Mouse (Mus musculus) bone marrow macrophage, adult 2 months (primary cell): ENCODE data around the gene Gm17087. TPM values are rescaled to one million over a fixed set of nuclear protein-coding genes. Genes with fewer than 3 reads are reported as not detected.

Experiments used
- H3K27ac ChIP-seq: 2 replicates; pipeline ENCODE4 v1.5.1; 2012; ENCODE audit warnings: low read depth, low read length; ENCODE audit not compliant: insufficient read depth
- H3K4me1 ChIP-seq: 2 replicates; pipeline ENCODE4 v1.6.1; 2012; ENCODE audit warnings: low read length; ENCODE audit not compliant: control insufficient read depth, insufficient read depth
- H3K4me3 ChIP-seq: 2 replicates; pipeline ENCODE4 v1.5.1; 2012; ENCODE audit warnings: mild to moderate bottlenecking, low read length, moderate library complexity; ENCODE audit not compliant: insufficient read depth
- CTCF ChIP-seq: IDR thresholded peaks from 2 replicates; pipeline ENCODE4 v1.5.1; 2012; ENCODE audit warnings: low read depth, mild to moderate bottlenecking, low read length, moderate library complexity
- POLR2A ChIP-seq: IDR thresholded peaks from 2 replicates; pipeline ENCODE4 v1.6.1; 2012; ENCODE audit warnings: mild to moderate bottlenecking, low read depth, low read length, borderline replicate concordance
- polyA plus RNA-seq: library from polyadenylated mRNA; stranded (reverse); fragments of >200 nt; gene quantifications from 2 replicates; pipeline ENCODE4 v1.2.4, GENCODE M21; 2012; ENCODE audit not compliant: missing spikeins, insufficient read depth, insufficient read length

Gm17087 gene
- polyA plus RNA-seq, 1 experiment = 2.4 TPM

DNA sequence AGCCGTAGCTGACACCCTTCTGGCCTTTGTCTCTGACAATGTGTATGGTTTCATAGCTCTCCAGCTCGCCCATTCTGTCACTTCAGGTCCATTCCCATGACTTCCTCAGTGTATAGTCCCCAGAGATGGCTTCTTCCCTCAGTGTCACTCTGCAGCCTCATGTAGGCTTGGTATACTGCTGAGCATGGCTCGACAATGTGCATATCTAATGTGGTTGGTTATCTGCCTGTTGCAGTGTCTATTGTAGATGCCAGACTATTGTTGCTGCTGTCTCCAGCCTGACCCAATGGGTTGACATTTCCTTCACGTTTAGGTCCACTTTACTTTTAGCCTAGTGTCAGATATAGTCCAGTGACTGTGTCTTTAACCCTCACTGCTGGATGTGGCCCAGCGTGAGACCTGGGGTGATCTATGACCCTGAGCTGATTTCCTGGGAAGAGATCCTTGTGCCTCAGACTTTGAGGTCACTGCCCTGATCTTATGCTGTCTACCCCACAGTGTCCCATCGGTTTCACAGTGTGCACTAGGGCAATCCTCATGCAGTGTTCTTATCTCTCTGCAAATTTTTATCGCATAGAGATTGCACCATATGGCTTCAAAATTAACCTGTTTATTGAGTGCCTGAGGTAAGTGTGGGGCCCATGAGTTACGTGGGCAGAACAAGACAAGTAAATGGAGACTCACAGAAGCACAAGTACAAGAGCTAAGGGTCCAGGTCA, 7.0 kb upstream of the Gm17087 start:
- TF ChIP-seq CTCF = no peak
- TF ChIP-seq POLR2A = no peak
- no peak overlapping the region for H3K27ac ChIP-seq
- H3K4me1 ChIP-seq = no peaks in the 10 kb centered on the region
- H3K4me3 ChIP-seq = no peak overlapping the region

DNA sequence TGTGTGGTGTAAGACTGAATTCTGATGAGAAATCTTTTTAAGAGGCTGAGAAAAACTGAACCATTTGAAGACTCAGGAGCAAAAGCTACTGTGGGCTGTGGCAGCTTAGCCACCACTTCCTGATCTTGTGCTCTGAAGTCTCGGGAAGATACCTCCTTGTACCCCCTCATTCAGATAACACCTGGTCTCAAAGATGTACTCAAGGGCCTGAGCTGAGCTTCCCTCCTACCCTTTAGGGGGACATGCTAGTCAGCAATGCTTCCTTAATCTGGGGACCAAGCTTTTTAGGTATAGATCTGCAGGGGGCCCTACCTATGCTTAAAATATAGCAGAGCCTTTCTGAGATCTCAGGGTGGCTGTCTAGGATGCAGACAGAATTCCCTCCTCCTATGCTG, 3.9 kb downstream of the Gm17087 start:
- Histone ChIP-seq H3K27ac (no peak overlapping the region), H3K4me3 (no peak overlapping the region), H3K4me1 (no peaks in the 10 kb centered on the region)
- TF ChIP-seq CTCF (no peak), POLR2A (no peak)

DNA sequence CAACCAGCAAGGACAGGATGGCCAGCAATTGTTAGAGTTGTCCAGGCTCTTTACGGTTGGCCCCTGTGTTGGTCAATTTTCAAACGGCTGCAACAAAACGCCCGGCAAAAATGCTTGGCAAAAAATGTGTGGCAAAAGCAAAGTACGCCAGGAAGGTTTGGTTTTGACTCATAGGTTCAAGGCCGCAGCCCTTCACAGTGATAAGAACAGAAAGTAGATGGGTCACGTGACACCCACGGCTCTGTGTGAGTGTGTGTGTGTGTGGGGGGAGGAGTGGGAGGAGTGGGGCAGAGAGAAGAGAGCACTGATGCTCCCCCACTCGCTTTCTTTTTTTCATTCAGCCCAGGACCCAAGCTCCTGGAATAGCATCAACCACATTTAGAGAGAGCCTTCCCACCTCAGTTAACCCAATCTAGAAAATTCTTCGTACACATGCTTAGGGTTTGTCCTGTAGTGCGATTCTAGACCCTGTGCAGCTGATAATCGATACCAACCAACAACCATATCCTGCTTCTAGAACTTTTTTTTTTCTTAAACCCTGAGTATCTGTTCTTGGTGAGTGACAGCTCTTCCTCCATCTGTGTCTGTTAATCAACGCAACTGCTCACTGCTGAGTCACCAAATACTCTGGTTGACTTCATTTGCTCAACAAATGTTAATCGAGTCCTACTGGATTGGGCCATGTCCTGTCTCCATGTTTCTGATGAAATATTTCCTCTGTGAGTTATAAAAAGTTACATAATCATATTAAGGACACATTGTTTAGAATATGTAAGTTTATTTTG, 4.5 kb downstream of the Gm17087 start:
- H3K27ac ChIP-seq = no peak overlapping the region
- no peaks in the 10 kb centered on the region for H3K4me1 ChIP-seq
- no peak for TF ChIP-seq CTCF
- no peak for TF ChIP-seq POLR2A
- no peak overlapping the region for H3K4me3 ChIP-seq

DNA sequence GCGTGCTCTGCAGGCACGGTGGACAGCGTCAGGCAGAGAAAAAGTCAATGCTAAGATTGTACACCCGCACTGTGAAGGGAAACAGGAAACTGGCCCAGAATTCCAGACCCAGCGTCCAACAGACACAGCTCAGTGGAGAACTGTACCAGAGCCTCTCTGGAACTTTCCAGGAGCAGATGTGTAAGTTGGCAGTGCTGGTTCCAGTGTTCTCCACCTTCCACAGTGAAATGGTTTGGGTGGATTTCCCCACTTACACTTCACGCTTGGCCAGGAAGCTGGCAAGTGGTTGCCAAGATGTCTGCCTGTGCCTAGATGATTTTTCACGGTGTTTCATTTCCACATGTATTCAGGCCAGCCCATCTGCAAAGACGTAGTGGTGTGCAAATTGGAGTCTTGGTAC, 8.8 kb downstream of the Gm17087 start:
- Histone ChIP-seq H3K4me3 (no peak overlapping the region), H3K27ac (no peak overlapping the region), H3K4me1 (no peaks in the 10 kb centered on the region)
- TF ChIP-seq CTCF = no peak
- TF ChIP-seq POLR2A = no peak

DNA sequence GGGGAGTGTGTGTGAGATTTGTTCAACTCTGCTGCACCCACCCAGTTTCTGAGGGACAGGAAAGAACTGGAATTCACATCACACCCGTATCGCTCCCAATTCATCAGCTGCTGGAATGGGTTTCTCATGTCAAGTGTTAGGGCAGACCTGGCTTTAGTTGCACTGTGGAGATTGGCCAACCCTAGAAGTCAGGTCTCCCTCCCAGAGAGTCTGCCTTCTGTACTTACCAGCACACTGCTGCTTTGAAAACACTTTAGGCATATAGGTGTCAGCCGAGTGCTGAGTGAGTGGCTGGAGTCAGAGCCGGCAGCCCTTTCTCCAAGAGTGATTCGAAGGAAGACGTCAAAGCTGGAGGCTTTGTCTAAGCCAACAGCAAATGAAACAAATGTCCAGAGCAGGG, 10.5 kb downstream of the Gm17087 start:
- Histone ChIP-seq H3K27ac (no peak overlapping the region), H3K4me1 (no peaks in the 10 kb centered on the region), H3K4me3 (no peak overlapping the region)
- no peak for TF ChIP-seq CTCF
- TF ChIP-seq POLR2A = no peak

DNA sequence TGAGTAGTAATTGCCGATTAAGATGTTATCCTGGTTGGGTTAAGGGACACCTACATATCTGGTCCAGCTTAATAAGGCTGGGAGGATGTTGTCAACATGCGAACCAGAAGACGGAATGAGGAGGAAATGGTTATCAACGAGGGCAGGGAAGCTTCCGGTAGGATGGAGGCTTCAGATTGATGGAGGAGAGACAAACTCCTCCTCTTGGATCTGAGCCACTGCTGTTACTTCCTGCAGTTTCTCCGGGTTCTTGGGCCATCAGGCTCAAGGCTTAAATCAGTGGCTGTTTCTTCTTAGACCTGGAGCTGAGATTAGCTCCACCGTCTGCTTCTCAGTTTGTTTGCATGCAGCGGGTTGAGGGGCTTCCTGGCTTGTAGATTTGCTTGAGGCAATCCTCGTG, 11.0 kb downstream of the Gm17087 start:
- TF ChIP-seq CTCF (no peak), POLR2A (no peak)
- H3K4me3 ChIP-seq = no peak overlapping the region
- H3K27ac ChIP-seq = no peak overlapping the region
- H3K4me1 ChIP-seq = no peaks in the 10 kb centered on the region

DNA sequence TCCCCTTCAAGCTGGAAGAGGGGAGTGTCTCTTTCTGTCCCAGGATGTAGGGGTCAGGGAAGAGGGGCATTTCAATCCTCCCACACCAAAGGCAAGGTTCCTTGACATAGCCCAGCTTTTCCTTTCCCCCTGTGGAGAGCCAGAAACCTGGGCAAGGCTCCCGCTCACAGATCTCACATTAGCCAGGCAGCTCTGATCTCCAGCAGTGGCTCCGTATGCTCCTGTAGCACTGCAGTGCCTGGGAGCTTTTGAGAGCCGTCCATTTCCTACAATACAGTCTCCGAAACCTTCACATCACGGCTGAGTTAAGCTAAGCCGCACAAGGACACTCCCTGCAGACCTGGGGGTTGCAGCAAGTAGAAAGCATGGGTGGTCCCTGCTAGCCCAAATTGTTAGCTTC, 12.5 kb downstream of the Gm17087 start:
- H3K27ac ChIP-seq = no peak overlapping the region
- TF ChIP-seq POLR2A = no peak
- TF ChIP-seq CTCF = no peak
- H3K4me3 ChIP-seq = no peak overlapping the region
- H3K4me1 ChIP-seq = no peaks in the 10 kb centered on the region

DNA sequence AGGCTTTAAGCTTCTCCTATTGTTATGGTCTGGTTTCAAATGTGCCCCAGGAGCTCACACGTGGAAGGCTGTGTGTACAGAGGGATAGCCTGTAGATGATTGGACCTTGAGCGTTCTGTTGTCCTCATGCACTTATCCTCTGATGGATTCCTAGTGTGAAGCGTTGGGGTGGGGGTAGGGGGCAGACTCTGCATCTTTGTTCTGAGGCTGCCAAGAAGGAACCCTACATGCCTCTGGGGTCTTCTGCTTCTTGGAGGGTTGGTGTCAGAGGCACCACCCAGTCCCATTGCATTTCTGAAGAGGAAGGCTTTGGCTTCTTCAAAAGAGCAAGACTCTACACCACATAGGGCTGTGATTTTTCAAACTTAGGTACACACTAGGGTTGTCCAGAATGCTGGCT, 13.1 kb downstream of the Gm17087 start:
- H3K27ac ChIP-seq = no peak overlapping the region
- TF ChIP-seq POLR2A (no peak), CTCF (no peak)
- no peak overlapping the region for H3K4me3 ChIP-seq
- H3K4me1 ChIP-seq = no peaks in the 10 kb centered on the region

DNA sequence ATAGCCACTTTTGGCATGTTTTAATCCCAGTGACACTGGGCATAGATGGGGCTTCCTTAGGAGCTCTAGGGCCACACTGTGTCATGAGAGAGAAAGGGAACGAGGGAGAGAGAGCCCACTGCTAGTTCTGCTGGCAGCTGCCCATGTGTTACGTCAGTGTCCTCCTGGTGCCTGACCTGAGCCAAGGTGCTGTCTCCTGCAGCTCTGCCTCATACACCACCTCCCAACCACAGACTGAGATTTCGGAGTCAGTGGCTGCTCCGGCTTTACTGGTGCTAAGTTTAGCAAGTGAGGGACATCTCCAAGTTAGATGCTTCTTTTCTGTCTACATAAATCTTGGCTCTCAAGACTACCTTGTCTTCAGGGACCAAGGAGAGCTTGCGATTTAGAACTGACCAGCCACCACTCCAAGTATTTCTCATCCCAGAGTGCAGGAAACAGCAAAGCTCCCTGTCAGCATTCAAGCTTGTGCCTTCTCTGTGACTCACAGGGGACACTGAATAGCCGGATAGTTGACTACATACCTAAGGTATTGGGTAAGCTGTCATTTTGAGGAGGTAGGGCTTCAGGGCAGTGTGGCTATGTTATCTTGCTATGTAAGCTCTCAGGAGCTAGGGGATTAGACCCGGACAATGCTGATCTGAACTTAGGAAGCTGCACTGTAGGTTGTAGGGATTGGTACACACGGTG, 14.3 kb downstream of the Gm17087 start:
- no peak overlapping the region for H3K4me3 ChIP-seq
- H3K27ac ChIP-seq = no peak overlapping the region
- TF ChIP-seq POLR2A = no peak
- TF ChIP-seq CTCF = no peak
- no peaks in the 10 kb centered on the region for H3K4me1 ChIP-seq

DNA sequence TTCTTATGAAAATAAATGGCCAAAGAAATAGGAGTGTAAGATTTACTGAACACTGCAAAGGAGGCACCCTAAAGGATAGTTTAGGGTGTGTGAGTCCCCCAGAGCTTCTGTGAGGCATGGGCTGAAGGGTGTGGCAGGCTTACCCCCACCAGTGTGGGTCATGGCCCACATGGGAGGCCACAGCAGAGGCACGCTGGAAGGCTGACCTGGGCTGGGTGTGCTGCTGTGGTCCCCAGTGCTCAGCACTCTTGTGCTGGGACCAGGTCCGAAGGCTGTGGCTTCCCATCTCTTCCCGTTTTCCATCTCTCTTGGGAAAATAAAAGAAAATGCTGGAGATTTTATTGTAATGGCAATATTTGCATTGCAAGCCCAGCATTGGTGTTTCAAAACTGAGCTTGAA, 15.1 kb downstream of the Gm17087 start:
- TF ChIP-seq CTCF = no peak
- no peak for TF ChIP-seq POLR2A
- H3K4me3 ChIP-seq = no peak overlapping the region
- no peak overlapping the region for H3K27ac ChIP-seq
- H3K4me1 ChIP-seq = no peaks in the 10 kb centered on the region
